Mouse (Mus musculus) midbrain, postnatal 0 days (tissue): ENCODE measurements at regions not wholly inside any gene's neighbourhood (a gene's known extent, or its start where the extent isn't known, plus 50 kb on each side); places are given as distances from the start of the nearest gene placed in this dataset.

ENCODE experiments used
- ATAC-seq: fragments of 200-750 bp; cut with Nextera tagmentation; 2 replicates; pipeline ENCODE4 v1.8.0; 2017; ENCODE audit warnings: moderate number of reproducible peaks, mild to moderate bottlenecking, moderate TSS enrichment, moderate library complexity; ENCODE audit not compliant: low FRiP score
- DNase-seq: peaks from one replicate; pipeline ENCODE4 v3.0.0-alpha.2; 2015; ENCODE audit warnings: low spot score
- H3K27ac ChIP-seq: fragments of 300-500 bp; sonication (generic); 2 replicates; pipeline ENCODE4 v1.5.1; 2014; ENCODE audit warnings: low read depth, mild to moderate bottlenecking, low read length, mixed read lengths
- H3K27me3 ChIP-seq: fragments of 300-500 bp; sonication (generic); 2 replicates; pipeline ENCODE4 v1.6.1; 2014; ENCODE audit warnings: low read length, control low read depth, mixed read lengths; ENCODE audit not compliant: insufficient read depth
- H3K36me3 ChIP-seq: fragments of 300-500 bp; sonication (generic); 2 replicates; pipeline ENCODE4 v1.6.1; 2014; ENCODE audit warnings: low read length, control low read depth, mixed read lengths; ENCODE audit not compliant: insufficient read depth
- H3K4me1 ChIP-seq: fragments of 300-500 bp; sonication (generic); 2 replicates; pipeline ENCODE4 v1.6.1; 2014; ENCODE audit warnings: mild to moderate bottlenecking, control low read depth, antibody characterized with exemption, low read length, mixed read lengths; ENCODE audit not compliant: insufficient read depth
- H3K4me2 ChIP-seq: fragments of 300-500 bp; sonication (generic); 2 replicates; pipeline ENCODE4 v1.6.1; 2014; ENCODE audit warnings: low read depth, mild to moderate bottlenecking, low read length, mixed read lengths; ENCODE audit not compliant: poor library complexity, severe bottlenecking
- H3K4me3 ChIP-seq: fragments of 300-500 bp; sonication (generic); 2 replicates; pipeline ENCODE4 v1.5.1; 2014; ENCODE audit warnings: low read depth, mild to moderate bottlenecking, low read length, moderate library complexity
- H3K9ac ChIP-seq: fragments of 300-500 bp; sonication (generic); replicated peaks from 2 replicates; pipeline ENCODE4 v1.6.1; 2014; ENCODE audit warnings: mild to moderate bottlenecking, low read length, moderate library complexity, mixed read lengths; ENCODE audit not compliant: poor library complexity, severe bottlenecking
- H3K9me3 ChIP-seq: fragments of 300-500 bp; sonication (generic); 2 replicates; pipeline ENCODE4 v1.6.1; 2016; ENCODE audit warnings: low read length, control low read depth
- CTCF ChIP-seq: IDR thresholded peaks from 2 replicates; pipeline ENCODE4 v1.5.1; 2016; ENCODE audit warnings: antibody characterized with exemption, mild to moderate bottlenecking
- WGBS: fragments of 180-500 bp; shearing (Covaris S2); extraction: QIAGEN DNeasy Blood & Tissue Kit; methylation state at CpG from one replicate; pipeline ENCODE4 v1.1.7; 2014; 5-methylcytosine and 5-hydroxymethylcytosine counted together

DNA sequence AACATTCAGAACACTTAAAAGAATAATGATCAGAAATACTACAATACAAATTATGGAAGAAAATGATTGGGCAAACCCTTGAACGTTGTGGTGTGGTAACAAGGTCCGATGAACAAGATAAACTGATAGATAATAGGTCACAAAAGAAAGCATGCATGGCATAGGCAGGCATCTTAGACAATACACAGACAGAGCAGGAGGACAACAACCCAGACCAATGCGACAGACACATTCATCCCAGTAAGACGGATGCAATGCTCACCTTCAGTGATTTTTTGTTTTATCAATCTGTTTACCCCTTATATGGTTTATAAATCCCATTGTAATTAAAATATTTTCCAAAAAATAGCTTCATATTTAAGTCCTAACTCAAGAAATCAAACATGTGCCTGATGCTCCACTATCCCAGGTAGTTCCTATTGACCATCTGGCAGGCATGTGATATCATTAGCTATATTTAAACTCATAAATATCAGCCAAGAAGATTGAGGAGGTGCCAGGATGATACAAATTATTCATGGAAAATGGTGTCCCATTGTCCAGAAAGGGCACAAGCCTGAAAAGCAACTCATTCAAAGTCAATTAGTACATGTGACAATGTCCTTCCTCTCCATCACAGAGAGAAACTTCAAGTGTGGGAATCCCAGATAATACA, 166.3 kb downstream of the Klf7 start:
- Histone ChIP-seq H3K4me2 (no peak overlapping the region), H3K27ac (no peak overlapping the region), H3K4me3 (no peak overlapping the region), H3K4me1 (no peaks in the 10 kb centered on the region), H3K9ac (no peak overlapping the region), H3K9me3 (no peaks in the 10 kb centered on the region), H3K36me3 (no peaks in the 10 kb centered on the region), H3K27me3 (no peaks in the 10 kb centered on the region)
- no peak for ATAC-seq
- TF ChIP-seq CTCF: no peak
- 98% methylated on average over 4 of the region's 4 CpGs for WGBS
- DNase-seq: no peak

DNA sequence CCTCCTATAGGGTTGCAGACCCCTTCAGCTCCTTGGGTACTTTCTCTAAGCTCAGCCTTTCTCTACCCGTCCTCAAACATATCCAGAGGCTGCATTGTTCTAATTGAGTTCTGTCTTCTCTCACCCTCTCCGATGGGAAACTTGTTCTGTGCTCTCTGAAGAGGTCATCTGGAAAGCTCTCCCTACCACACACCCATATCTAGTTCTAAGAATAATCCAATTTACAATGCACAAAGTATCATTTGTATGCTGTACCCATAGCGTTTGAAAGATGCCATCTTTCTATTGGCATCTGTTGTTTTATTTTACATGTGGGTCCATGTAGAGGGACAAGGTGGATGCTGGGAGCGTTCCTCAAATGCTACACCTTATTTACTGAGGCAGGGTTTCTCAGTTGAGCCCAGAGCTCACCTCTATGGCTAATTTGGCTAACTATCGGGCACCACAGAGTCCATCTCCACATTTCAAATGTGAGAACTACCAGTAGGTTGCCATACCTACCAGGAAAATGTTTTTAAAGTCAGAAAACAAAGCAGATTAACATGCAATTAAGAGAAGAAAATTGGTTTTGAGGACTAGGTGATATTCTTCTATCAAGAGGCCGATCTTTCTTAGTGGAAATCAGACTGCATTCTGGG, 167.1 kb downstream of the Klf7 start:
- Histone ChIP-seq H3K4me3 (no peak overlapping the region), H3K9me3 (no peaks in the 10 kb centered on the region), H3K4me1 (no peaks in the 10 kb centered on the region), H3K4me2 (no peak overlapping the region), H3K9ac (no peak overlapping the region), H3K27me3 (no peaks in the 10 kb centered on the region), H3K27ac (no peak overlapping the region), H3K36me3 (no peaks in the 10 kb centered on the region)
- no peak for ATAC-seq
- WGBS: 95% methylated on average over 6 of the region's 6 CpGs
- TF ChIP-seq CTCF: no peak
- no peak for DNase-seq

DNA sequence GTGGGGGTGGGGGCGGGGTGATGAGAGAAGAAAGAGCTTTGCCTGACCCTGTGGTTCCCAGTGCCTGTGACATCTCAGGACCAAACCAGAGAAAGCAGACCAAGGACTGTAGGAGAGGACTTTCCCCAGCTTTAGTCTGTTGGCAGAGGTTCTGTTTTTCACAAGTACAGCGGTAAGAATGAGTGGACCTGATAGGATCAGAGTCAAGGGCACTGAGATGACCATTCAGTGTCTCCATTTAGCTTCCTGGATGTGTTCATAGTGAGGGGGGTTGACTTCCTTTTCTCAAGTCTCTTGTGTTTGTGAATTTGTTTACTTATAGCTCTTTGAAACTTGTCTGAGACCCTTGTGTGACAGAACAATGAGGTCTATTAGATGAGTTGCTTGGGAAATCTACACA, 167.9 kb downstream of the Klf7 start:
- Histone ChIP-seq H3K4me1 (no peaks in the 10 kb centered on the region), H3K9me3 (no peaks in the 10 kb centered on the region), H3K9ac (no peak overlapping the region), H3K4me2 (no peak overlapping the region), H3K27me3 (no peaks in the 10 kb centered on the region), H3K4me3 (no peak overlapping the region), H3K36me3 (no peaks in the 10 kb centered on the region), H3K27ac (no peak overlapping the region)
- TF ChIP-seq CTCF: no peak
- no peak for DNase-seq
- WGBS: 61% methylated on average over 2 of the region's 2 CpGs
- no peak for ATAC-seq

DNA sequence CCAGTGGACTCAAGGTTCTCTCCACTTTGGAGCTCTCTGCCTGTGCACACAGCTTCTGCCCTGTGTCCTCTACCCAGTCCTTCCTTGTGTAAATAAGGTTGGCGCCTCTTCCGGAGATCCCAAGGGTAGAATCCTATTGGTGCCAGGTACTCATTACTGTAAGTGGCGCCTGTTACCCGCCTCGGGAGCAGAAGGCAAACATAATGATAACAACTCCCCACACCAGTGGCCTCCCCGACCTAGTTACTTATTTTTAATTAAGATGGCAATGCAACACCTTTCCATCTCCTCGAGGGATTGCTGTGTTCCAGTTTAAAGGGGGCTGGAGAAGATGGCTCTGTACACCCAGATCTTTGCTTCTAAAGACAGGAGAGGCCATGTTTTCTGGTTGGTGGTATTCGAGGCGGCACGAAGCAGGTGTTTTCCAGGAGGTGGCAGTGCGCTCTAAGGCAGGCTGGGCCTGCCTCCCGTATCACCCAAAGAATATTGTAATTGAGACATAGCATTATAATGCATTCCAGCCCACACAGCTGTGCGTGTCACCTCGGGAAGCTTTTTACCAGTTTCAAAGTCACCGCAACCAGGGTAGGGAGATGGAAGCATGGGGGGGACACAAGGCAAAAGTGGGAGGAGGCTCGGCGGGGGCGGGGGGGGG, 168.7 kb downstream of the Klf7 start:
- Histone ChIP-seq H3K4me3 (no peak overlapping the region), H3K27ac (no peak overlapping the region), H3K4me1 (no peaks in the 10 kb centered on the region), H3K9me3 (no peaks in the 10 kb centered on the region), H3K4me2 (peak overlapping the region; percentile 22; the same call in 1 of the 2 replicates), H3K27me3 (no peaks in the 10 kb centered on the region), H3K36me3 (no peaks in the 10 kb centered on the region), H3K9ac (no peak overlapping the region)
- TF ChIP-seq CTCF: peak; percentile 87
- peak; percentile 88 for ATAC-seq
- DNase-seq: peak; percentile 80
- WGBS: 44% methylated on average over 18 of the region's 18 CpGs

DNA sequence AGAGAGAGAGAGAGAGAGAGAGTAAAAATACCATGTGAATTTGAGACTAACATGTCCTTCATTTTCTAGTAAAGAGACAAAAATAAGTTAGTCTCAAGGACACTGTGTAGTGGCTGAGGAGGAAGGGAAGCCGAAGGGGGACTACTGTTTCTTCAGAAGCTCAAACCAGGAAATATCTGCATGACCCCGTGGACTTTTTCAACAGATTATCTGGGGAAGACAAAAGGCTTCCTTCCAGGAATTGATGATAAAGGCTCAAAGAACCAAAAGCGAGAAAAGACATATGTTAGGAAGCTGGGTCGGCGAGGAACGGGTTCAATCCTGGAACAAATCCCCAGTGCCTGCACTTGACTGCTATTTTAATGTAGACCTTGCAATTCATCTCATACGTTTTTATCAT, 170.4 kb downstream of the Klf7 start:
- Histone ChIP-seq H3K27me3 (no peaks in the 10 kb centered on the region), H3K27ac (no peak overlapping the region), H3K9ac (no peak overlapping the region), H3K9me3 (no peaks in the 10 kb centered on the region), H3K4me1 (no peaks in the 10 kb centered on the region), H3K4me2 (no peak overlapping the region), H3K36me3 (no peaks in the 10 kb centered on the region), H3K4me3 (no peak overlapping the region)
- TF ChIP-seq CTCF: no peak
- ATAC-seq (no peak), DNase-seq (no peak)
- 60% methylated on average over 7 of the region's 7 CpGs for WGBS

DNA sequence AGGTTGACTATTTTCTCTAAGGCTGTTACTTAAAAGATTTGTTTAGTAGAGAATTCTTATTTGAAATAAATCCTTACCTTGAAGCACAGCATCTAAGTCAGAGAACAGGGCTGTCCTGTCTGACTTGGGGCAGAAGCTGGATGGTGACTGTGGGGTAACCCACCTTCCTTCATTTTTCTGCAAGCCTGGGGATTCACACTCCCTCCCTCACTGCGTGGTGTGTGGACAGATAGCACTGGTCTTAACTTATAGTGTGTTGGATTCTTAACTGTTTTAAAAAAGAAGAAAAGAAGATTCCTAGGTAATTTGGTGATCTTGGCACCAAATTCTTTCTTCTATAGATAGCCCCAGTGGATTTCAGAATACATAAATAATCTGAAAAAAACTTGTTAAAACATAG, 174.8 kb downstream of the Klf7 start:
- H3K27ac ChIP-seq: no peak overlapping the region
- no peaks in the 10 kb centered on the region for H3K36me3 ChIP-seq
- no peak overlapping the region for H3K4me3 ChIP-seq
- H3K4me2 ChIP-seq: no peak overlapping the region
- DNase-seq (no peak), ATAC-seq (no peak)
- TF ChIP-seq CTCF: no peak
- no peaks in the 10 kb centered on the region for H3K4me1 ChIP-seq
- 69% methylated on average over 1 of the region's 1 CpGs for WGBS
- no peak overlapping the region for H3K9ac ChIP-seq
- H3K27me3 ChIP-seq: no peaks in the 10 kb centered on the region
- no peaks in the 10 kb centered on the region for H3K9me3 ChIP-seq
